Mouse (Mus musculus) forebrain, embryonic 10.5 days (tissue): ENCODE measurements around the gene Gm5447. TPM values are rescaled to one million over a fixed set of nuclear protein-coding genes. Genes with fewer than 3 reads are reported as not detected.

ENCODE experiments used
- DNase-seq: peaks from one replicate; pipeline ENCODE4 v3.0.0-alpha.2; 2017; ENCODE audit warnings: low spot score; ENCODE audit errors: extremely low spot score
- H3K27ac ChIP-seq: fragments of 300-500 bp; sonication (generic); 2 replicates; pipeline ENCODE4 v1.5.1; 2016; ENCODE audit warnings: mild to moderate bottlenecking
- H3K27me3 ChIP-seq: fragments of 300-500 bp; sonication (generic); 2 replicates; pipeline ENCODE4 v1.6.1; 2016; ENCODE audit warnings: mild to moderate bottlenecking; ENCODE audit not compliant: poor library complexity, severe bottlenecking
- H3K36me3 ChIP-seq: fragments of 300-500 bp; sonication (generic); replicated peaks from 2 replicates; pipeline ENCODE4 v1.6.1; 2016; ENCODE audit warnings: mild to moderate bottlenecking, moderate library complexity
- H3K4me1 ChIP-seq: fragments of 300-500 bp; sonication (generic); 2 replicates; pipeline ENCODE4 v1.6.1; 2016
- H3K4me3 ChIP-seq: fragments of 300-500 bp; sonication (generic); 2 replicates; pipeline ENCODE4 v1.5.1; 2016; ENCODE audit warnings: mild to moderate bottlenecking, moderate library complexity
- H3K9me3 ChIP-seq: fragments of 300-500 bp; sonication (generic); 2 replicates; pipeline ENCODE4 v1.6.1; 2016; ENCODE audit warnings: mild to moderate bottlenecking, moderate library complexity
- WGBS: fragments of 180-500 bp; shearing (Covaris S2); methylation state at CpG from one replicate; pipeline ENCODE4 v1.1.7; 2016; 5-methylcytosine and 5-hydroxymethylcytosine counted together
- polyA plus RNA-seq: library from polyadenylated mRNA; unstranded; fragments of >200 nt; fragmentation: Nextera tagmentation; extraction: Ambion mirVana; gene quantifications from 2 replicates; pipeline ENCODE4 v1.2.1, GENCODE M21; 2016

The Gm5447 gene
- polyA plus RNA-seq, 1 experiment from 2014 or later = 0.10 TPM

GRCm38 (mm10) chr13:30966507-30966911, 7.5 kb upstream of the Gm5447 start:
- Histone ChIP-seq H3K27ac (peak overlapping the region; percentile 40; the same call in 1 of the 2 replicates), H3K36me3 (no peaks in the 10 kb centered on the region), H3K9me3 (no peaks in the 10 kb centered on the region), H3K27me3 (no peaks in the 10 kb centered on the region), H3K4me1 (peaks cover 25% of the 10 kb centered on the region), H3K4me3 (peak overlapping the region; percentile 15; the same call in 1 of the 2 replicates)
- WGBS = 18% methylated on average over 10 of the region's 10 CpGs
- peak; percentile 33 for DNase-seq

- Histone ChIP-seq H3K27me3 (no peaks in the 10 kb centered on the region), H3K27ac (no peak overlapping the region), H3K4me1 (peaks cover 31% of the 10 kb centered on the region), H3K9me3 (no peaks in the 10 kb centered on the region), H3K36me3 (no peaks in the 10 kb centered on the region), H3K4me3 (no peak overlapping the region)
- WGBS = 83% methylated on average over 4 of the region's 4 CpGs
- DNase-seq = no peak
Observed at GRCm38 (mm10) chr13:30968311-30968710, 5.7 kb upstream of the Gm5447 start.

GRCm38 (mm10) chr13:30971047-30971446, 3.0 kb upstream of the Gm5447 start:
- H3K4me3 ChIP-seq = no peak overlapping the region
- H3K27me3 ChIP-seq = no peaks in the 10 kb centered on the region
- H3K4me1 ChIP-seq = peaks cover 28% of the 10 kb centered on the region
- H3K9me3 ChIP-seq = no peaks in the 10 kb centered on the region
- H3K27ac ChIP-seq = no peak overlapping the region
- no peaks in the 10 kb centered on the region for H3K36me3 ChIP-seq
- WGBS = 92% methylated on average over 3 of the region's 3 CpGs
- no peak for DNase-seq

GRCm38 (mm10) chr13:30972102-30972501, 1.9 kb upstream of the Gm5447 start:
- Histone ChIP-seq H3K27me3 (no peaks in the 10 kb centered on the region), H3K4me3 (no peak overlapping the region), H3K36me3 (no peaks in the 10 kb centered on the region), H3K9me3 (no peaks in the 10 kb centered on the region), H3K27ac (no peak overlapping the region), H3K4me1 (peaks cover 18% of the 10 kb centered on the region)
- WGBS = 93% methylated on average over 2 of the region's 2 CpGs
- DNase-seq = no peak

- no peaks in the 10 kb centered on the region for H3K27me3 ChIP-seq
- no peaks in the 10 kb centered on the region for H3K9me3 ChIP-seq
Observed at GRCm38 (mm10) chr13:30974247-30974630, 235 bp downstream of the Gm5447 start.

GRCm38 (mm10) chr13:30976536-30977084, 2.6 kb downstream of the Gm5447 start:
- Histone ChIP-seq H3K4me1 (peaks cover 12% of the 10 kb centered on the region), H3K4me3 (no peak overlapping the region), H3K9me3 (no peaks in the 10 kb centered on the region), H3K27ac (no peak overlapping the region), H3K36me3 (no peaks in the 10 kb centered on the region), H3K27me3 (no peaks in the 10 kb centered on the region)
- 70% methylated on average over 8 of the region's 8 CpGs for WGBS
- DNase-seq = no peak

More at GRCm38 (mm10) chr13:30974247-30974630, 235 bp downstream of the Gm5447 start:
- H3K4me1 ChIP-seq = peaks cover 12% of the 10 kb centered on the region
- H3K4me3 ChIP-seq = peak overlapping the region; percentile 89
- H3K36me3 ChIP-seq = no peaks in the 10 kb centered on the region
- 22% methylated on average over 5 of the region's 5 CpGs for WGBS
- DNase-seq = no peak
- H3K27ac ChIP-seq = peak overlapping the region; percentile 94

GRCm38 (mm10) chr13:30978224-30978623, 4.2 kb downstream of the Gm5447 start:
- DNase-seq = no peak
- Histone ChIP-seq H3K9me3 (no peaks in the 10 kb centered on the region), H3K27ac (no peak overlapping the region), H3K4me1 (peaks cover 6% of the 10 kb centered on the region), H3K27me3 (peaks cover 4% of the 10 kb centered on the region; the same call in 1 of the 2 replicates), H3K4me3 (no peak overlapping the region), H3K36me3 (no peaks in the 10 kb centered on the region)
- 68% methylated on average over 4 of the region's 4 CpGs for WGBS

- Histone ChIP-seq H3K36me3 (no peaks in the 10 kb centered on the region), H3K27me3 (peaks cover 33% of the 10 kb centered on the region), H3K4me1 (peaks cover 14% of the 10 kb centered on the region), H3K27ac (no peak overlapping the region), H3K4me3 (no peak overlapping the region), H3K9me3 (no peaks in the 10 kb centered on the region)
- no peak for DNase-seq
- WGBS = 71% methylated on average over 1 of the region's 1 CpGs
Observed at GRCm38 (mm10) chr13:30981666-30982065, 7.7 kb downstream of the Gm5447 start.

GRCm38 (mm10) chr13:30985275-30985597, 11.2 kb downstream of the Gm5447 start:
- peak overlapping the region; percentile 48 for H3K4me3 ChIP-seq
- peaks cover 14% of the 10 kb centered on the region for H3K4me1 ChIP-seq
- DNase-seq = no peak
- H3K9me3 ChIP-seq = no peaks in the 10 kb centered on the region
- H3K36me3 ChIP-seq = no peaks in the 10 kb centered on the region
- 29% methylated on average over 13 of the region's 13 CpGs for WGBS
- peak overlapping the region; percentile 53 for H3K27ac ChIP-seq
- H3K27me3 ChIP-seq = peaks cover 54% of the 10 kb centered on the region

GRCm38 (mm10) chr13:30985598-30986466, 11.8 kb downstream of the Gm5447 start:
- WGBS = 22% methylated on average over 27 of the region's 27 CpGs
- H3K27ac ChIP-seq = peak overlapping the region; percentile 53
- H3K4me1 ChIP-seq = peaks cover 14% of the 10 kb centered on the region
- H3K27me3 ChIP-seq = peaks cover 54% of the 10 kb centered on the region
- H3K4me3 ChIP-seq = peak overlapping the region; percentile 48
- H3K36me3 ChIP-seq = no peaks in the 10 kb centered on the region
- no peaks in the 10 kb centered on the region for H3K9me3 ChIP-seq
- peak; percentile 48 for DNase-seq

GRCm38 (mm10) chr13:30986934-30987455, 13.0 kb downstream of the Gm5447 start:
- no peak overlapping the region for H3K27ac ChIP-seq
- no peaks in the 10 kb centered on the region for H3K9me3 ChIP-seq
- WGBS = 80% methylated on average over 10 of the region's 10 CpGs
- H3K27me3 ChIP-seq = peaks cover 54% of the 10 kb centered on the region
- no peak for DNase-seq
- no peaks in the 10 kb centered on the region for H3K36me3 ChIP-seq
- H3K4me1 ChIP-seq = peaks cover 14% of the 10 kb centered on the region
- H3K4me3 ChIP-seq = no peak overlapping the region

- Histone ChIP-seq H3K36me3 (no peaks in the 10 kb centered on the region), H3K4me3 (no peak overlapping the region), H3K4me1 (peaks cover 14% of the 10 kb centered on the region), H3K9me3 (no peaks in the 10 kb centered on the region), H3K27ac (no peak overlapping the region), H3K27me3 (peaks cover 54% of the 10 kb centered on the region)
- no peak for DNase-seq
- WGBS = 88% methylated on average over 2 of the region's 2 CpGs
Observed at GRCm38 (mm10) chr13:30987686-30988085, 13.7 kb downstream of the Gm5447 start.

GRCm38 (mm10) chr13:30989710-30990109, 15.7 kb downstream of the Gm5447 start:
- H3K36me3 ChIP-seq = no peaks in the 10 kb centered on the region
- no peaks in the 10 kb centered on the region for H3K9me3 ChIP-seq
- no peak overlapping the region for H3K27ac ChIP-seq
- DNase-seq = no peak
- H3K4me1 ChIP-seq = peaks cover 14% of the 10 kb centered on the region
- 89% methylated on average over 10 of the region's 10 CpGs for WGBS
- H3K27me3 ChIP-seq = peaks cover 41% of the 10 kb centered on the region
- H3K4me3 ChIP-seq = no peak overlapping the region
